In genomic region chr12:30039565-30039964, GRCm38 (mm10) we compare ENCODE assay signal across 7 mouse cellular contexts.
A peak's percentile ranks its signal among the peaks of the same experiment; 100 is the strongest.
DNase-seq lines count a peak whose midpoint lies in the region; ATAC-seq and TF ChIP-seq lines count a peak whose summit lies in the region.

No protein-coding gene starts in this region.

- H3K27ac ChIP-seq in ES-Bruce4 (ENCODE audit: insufficient read depth, low read length) = no peak overlapping the region
- no peak overlapping the region for H3K27ac ChIP-seq in midbrain, postnatal 0 days (ENCODE audit: low read depth, low read length)

- no peaks in the 10 kb centered on the region for H3K9me3 ChIP-seq in ES-Bruce4 (replicated peaks; ENCODE audit: control insufficient read depth, insufficient read depth, low read length, poor library complexity, severe bottlenecking)
- H3K9me3 ChIP-seq in midbrain, postnatal 0 days (ENCODE audit: low read length) = no peaks in the 10 kb centered on the region

- no peaks in the 10 kb centered on the region for H3K4me1 ChIP-seq in ES-Bruce4 (ENCODE audit: control insufficient read depth, insufficient read depth, low read length)
- H3K4me1 ChIP-seq in midbrain, postnatal 0 days (ENCODE audit: insufficient read depth, low read length) = peaks cover 3% of the 10 kb centered on the region; the same call in 1 of the 2 replicates

- H3K9ac ChIP-seq in ES-Bruce4 (ENCODE audit: low read depth, poor library complexity, severe bottlenecking) = no peak overlapping the region
- H3K9ac ChIP-seq in midbrain, postnatal 0 days (replicated peaks; ENCODE audit: low read length, poor library complexity, severe bottlenecking) = no peak overlapping the region

- no peaks in the 10 kb centered on the region for H3K36me3 ChIP-seq in ES-Bruce4 (ENCODE audit: control insufficient read depth, insufficient read depth, low read length, poor library complexity, severe bottlenecking)
- no peaks in the 10 kb centered on the region for H3K36me3 ChIP-seq in midbrain, postnatal 0 days (ENCODE audit: insufficient read depth, low read length)

- 0 out of 2 replicates have a peak, but pooled peaks have one; percentile 53 for ATAC-seq in midbrain, postnatal 0 days (ENCODE audit: low FRiP score)
- ATAC-seq in erythroblast, adult 5-6 weeks (replicated peaks; ENCODE audit: low FRiP score, poor library complexity, severe bottlenecking) = no peak

- WGBS in midbrain, postnatal 0 days = 45% methylated on average over 4 of the region's 4 CpGs

- no peaks in the 10 kb centered on the region; the same call in 1 of the 2 replicates for H3K27me3 ChIP-seq in ES-Bruce4 (ENCODE audit: control insufficient read depth, insufficient read depth, low read length, poor library complexity, severe bottlenecking)
- H3K27me3 ChIP-seq in midbrain, postnatal 0 days (ENCODE audit: insufficient read depth, low read length) = no peaks in the 10 kb centered on the region

- TF ChIP-seq CTCF in ES-Bruce4 (IDR thresholded peaks at IDR 0.05; ENCODE audit: low read depth, low read length) = peak; percentile 73
- TF ChIP-seq CTCF in midbrain, postnatal 0 days (IDR thresholded peaks at IDR 0.05) = peak; percentile 85

- H3K4me3 ChIP-seq in ES-Bruce4 (ENCODE audit: low read depth, low read length) = no peak overlapping the region
- H3K4me3 ChIP-seq in midbrain, postnatal 0 days (ENCODE audit: low read depth, low read length) = no peak overlapping the region

- peak; percentile 50 for DNase-seq in A20 (ENCODE audit: low read depth, low spot score)
- peak; percentile 76 for DNase-seq in embryo, embryonic 10 days (ENCODE audit: low spot score)
- peak; percentile 53 to 77 for DNase-seq in heart, postnatal 14 days
- peak; percentile 37 to 45 for DNase-seq in layer of hippocampus, postnatal 36 days
- DNase-seq in midbrain, postnatal 0 days (ENCODE audit: low spot score) = peak; percentile 76

- TF ChIP-seq EP300 in ES-Bruce4 (IDR thresholded peaks at IDR 0.05; ENCODE audit: insufficient read depth, low read depth, low read length) = no peak

- no peak overlapping the region for H3K4me2 ChIP-seq in midbrain, postnatal 0 days (ENCODE audit: low read depth, low read length, poor library complexity, severe bottlenecking)

- intact Hi-C loops in heart, postnatal 14 days (cut with DNase I) = loop anchor here (1.0 kb wide), 1 partner anchor 112 kb away; no protein-coding TSS in a partner anchor

- no peak for TF ChIP-seq POLR2A in ES-Bruce4 (IDR thresholded peaks at IDR 0.05; ENCODE audit: insufficient read depth, low read length)
